Mouse (Mus musculus) liver (tissue): ENCODE measurements around the gene 1700049E17Rik2.
"Not testable (repeated sequence)": the region's sequence is repeated elsewhere in the genome, so short reads cannot be mapped to it uniquely, and the experiment has no call there.

Source experiments
- DNase-seq: peaks from one replicate; pipeline ENCODE4 v3.0.0-alpha.2; 2020; ENCODE audit warnings: mixed read lengths

The 1700049E17Rik2 gene

DNA sequence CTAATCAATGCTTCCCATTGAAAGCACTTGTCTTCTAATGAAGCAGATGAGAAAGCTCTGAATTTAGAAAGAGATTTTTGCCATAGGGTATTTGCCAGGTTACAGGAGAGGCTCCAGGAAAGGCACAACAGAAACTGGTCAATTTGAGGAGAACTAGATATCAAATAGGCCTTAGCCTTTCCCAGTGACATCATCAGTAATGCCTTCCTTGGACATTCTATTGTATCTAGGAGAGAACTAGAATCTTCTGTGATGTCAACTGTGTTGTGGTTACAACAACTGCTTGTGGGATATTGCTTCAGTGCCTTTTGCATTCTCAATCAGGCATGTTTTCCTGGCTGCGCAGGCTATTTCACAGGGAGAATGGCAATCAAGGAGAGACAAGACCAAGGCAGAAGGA is at the start of gene 1700049E17Rik2:
TSS of gene 1700049E17Rik2 (plus strand) at position 301 of the 400 bp plus-strand sequence.
- not testable (repeated sequence) for DNase-seq

DNA sequence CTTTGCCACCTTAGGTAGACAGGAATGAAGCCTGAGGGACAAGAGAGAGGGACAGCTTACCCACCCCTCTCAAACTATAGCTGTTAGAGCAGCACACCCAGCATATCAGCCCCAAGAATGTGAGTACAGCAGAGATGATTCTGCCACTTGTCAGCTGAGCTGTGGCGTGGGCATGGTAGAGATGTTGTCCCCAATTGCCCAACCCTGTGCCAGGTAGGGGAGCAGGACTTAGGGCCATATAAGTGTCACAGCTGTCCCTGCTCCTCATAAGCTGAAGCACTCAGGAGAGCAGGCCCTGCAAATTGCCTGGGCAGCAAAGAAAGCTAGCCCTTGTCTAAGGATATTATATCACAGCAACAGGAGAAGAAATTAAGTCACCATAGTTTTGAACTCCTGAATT is 48.3 kb upstream of the 1700049E17Rik2 start:
- DNase-seq: not testable (repeated sequence)

DNA sequence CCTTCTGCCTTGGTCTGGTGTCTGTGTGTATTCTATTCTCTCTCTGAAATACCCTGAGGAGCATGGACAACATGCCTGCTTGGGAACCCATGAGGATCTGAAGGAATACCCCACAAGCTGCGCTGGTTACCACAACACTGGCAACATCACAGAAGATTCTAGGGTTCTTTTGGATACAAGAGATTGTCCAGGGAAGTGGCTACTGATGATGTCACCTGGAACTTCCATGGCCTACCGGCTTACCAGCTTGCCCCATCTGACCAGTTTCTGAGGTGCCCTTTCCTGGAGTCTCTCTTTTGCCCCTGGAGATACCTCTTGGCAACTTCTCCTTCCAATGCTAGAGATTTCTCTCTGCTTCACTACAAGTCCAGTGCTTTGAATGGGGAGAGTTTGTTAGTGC is 17.5 kb upstream of the 1700049E17Rik2 start, which contains the start of gene Gm7970:
TSS of gene Gm7970 (minus strand) at position 101 of the 400 bp plus-strand sequence.
- not testable (repeated sequence) for DNase-seq

DNA sequence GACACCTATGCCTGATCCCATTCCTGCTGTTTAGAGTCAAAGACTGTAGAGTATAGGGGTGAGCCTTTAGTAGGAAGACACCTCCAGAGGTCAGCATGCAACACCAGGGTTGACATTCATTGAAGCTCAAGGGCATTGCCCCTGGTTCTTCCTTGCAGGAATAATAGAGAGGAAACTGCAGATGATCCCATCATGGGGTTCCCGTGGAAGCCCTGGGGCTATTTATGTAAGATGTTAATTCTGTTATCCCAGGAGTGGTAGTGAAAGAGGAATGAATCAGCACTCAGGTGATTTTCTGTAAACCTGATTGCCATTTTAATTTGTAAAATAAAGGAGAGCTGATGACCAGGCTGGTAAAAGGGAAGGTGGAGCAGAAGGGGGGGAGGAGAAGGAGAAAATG is 13.3 kb downstream of the 1700049E17Rik2 start:
- DNase-seq: not testable (repeated sequence)

DNA sequence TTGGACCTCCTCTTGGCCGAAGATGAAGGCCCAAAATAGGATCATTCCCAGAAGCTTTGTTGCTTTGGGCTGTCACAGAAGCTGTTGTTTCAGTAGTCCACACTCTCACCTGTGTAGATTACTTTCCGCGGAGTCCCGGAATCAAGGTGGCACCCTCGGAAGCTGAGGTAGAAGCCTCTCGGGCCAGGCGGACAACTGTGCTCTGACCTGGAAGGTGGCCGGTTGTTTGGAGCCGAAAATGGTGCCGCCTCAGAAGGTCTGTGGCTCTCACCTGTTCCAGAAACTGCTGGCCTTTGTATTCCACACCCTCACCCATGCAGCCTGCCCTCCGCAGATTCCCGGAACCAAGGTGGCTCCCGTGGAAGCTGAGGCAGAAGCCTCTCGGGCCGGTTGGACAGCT is 27.9 kb downstream of the 1700049E17Rik2 start:
- not testable (repeated sequence) for DNase-seq

DNA sequence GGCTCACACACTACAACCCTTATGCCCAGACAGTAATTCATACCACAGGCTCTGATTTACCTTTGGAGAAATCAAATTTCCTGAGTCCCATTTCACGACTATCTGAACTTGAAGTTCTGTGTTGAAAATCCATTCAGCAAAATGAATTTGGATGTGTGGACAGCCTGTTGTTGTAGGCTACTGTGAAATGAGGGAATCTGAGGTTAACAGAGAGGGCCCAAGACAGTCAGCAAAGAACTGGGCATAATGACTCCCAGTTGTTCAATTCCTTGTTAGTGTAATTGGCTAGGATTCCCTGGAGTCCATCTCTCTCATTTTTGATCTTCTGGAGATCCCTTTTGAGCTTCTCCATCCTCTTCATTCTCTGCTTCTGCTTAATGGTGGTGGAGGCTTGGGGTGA is 37.7 kb downstream of the 1700049E17Rik2 start:
- DNase-seq: not testable (repeated sequence)

DNA sequence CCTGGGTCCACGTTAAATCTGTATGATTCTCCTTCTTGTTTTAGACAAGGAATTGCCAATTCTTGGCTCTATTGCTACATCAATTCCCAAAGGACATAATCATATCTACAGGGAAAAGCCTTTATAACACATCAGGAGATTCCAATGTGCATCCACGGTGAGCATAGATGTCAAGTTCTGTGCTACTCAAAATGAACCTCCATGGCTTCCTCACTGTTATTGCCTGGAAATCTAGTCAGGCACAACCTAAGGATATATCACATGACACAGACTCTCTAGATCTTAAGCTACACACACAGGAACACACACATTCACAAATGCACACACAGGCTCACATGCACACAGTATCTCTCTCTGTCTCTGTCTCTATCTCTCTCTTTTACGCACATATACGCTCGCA is 49.5 kb downstream of the 1700049E17Rik2 start:
- not testable (repeated sequence) for DNase-seq

DNA sequence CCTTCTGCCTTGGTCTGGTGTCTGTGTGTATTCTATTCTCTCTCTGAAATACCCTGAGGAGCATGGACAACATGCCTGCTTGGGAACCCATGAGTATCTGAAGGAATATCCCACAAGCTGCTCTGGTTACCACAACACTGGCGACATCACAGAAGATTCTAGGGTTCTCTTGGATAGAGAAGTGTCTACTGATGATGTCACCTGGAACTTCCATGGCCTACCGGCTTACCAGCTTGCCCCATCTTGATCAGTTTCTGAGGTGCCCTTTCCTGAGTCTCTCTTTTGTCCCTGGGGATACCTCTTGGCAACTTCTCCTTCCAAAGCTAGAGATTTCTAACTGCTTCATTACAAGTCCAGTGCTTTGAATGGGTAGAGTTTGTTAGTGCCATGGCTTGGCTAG is 51.5 kb downstream of the 1700049E17Rik2 start, which contains the start of gene Gm3072:
TSS of gene Gm3072 (minus strand) at position 101 of the 400 bp plus-strand sequence.
- DNase-seq: not testable (repeated sequence)

DNA sequence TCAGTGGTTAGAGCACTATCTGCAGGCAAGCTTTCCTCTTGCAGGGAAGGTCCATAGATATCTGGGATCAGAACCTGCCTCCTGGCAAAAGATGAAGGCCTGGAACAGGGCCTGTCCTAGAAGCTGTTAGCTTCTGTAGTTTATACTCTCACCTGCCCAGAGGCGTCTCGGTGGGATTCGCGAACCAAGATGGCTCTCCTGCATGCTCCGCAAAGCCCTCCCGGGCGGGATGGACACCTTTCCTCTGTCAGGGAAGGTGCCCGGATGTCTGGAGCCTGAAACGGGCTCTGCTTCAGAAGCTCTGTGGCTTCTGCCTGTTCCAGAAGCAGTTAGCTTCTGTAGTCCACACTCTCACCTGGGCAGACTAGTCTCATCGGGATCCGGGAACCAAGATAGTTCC is 57.1 kb downstream of the 1700049E17Rik2 start:
- DNase-seq: not testable (repeated sequence)
